Mouse (Mus musculus): ENCODE data around the gene Fkbp15. TPM values are rescaled to one million over a fixed set of nuclear protein-coding genes. Genes with fewer than 3 reads are reported as not detected.

Gene Fkbp15
- total RNA-seq, 2 experiments from 2014 or later: 14.4 to 15.9 TPM

GRCm38 (mm10) chr4:62331977-62332376 lies 28.4 kb downstream of the Fkbp15 start:
- intact Hi-C loops (cut with DNase I; ENCODE audit: low total_unique reads): no loop called here
- no peak for DNase-seq

GRCm38 (mm10) chr4:62328941-62329660 lies 31.2 kb downstream of the Fkbp15 start:
- DNase-seq: no peak
- intact Hi-C loops (cut with DNase I; ENCODE audit: low total_unique reads): no loop called here

- intact Hi-C loops (cut with DNase I; ENCODE audit: low total_unique reads): no loop called here
Observed at GRCm38 (mm10) chr4:62326111-62326510, 34.2 kb downstream of the Fkbp15 start.

GRCm38 (mm10) chr4:62322684-62323083 lies 37.7 kb downstream of the Fkbp15 start:
- intact Hi-C loops (cut with DNase I; ENCODE audit: low total_unique reads): no loop called here
- no peak for DNase-seq

More at GRCm38 (mm10) chr4:62326111-62326510, 34.2 kb downstream of the Fkbp15 start:
- DNase-seq: no peak

- intact Hi-C loops (cut with DNase I; ENCODE audit: low total_unique reads): no loop called here
- no peak for DNase-seq
Observed at GRCm38 (mm10) chr4:62318294-62318693, 42.1 kb downstream of the Fkbp15 start.

GRCm38 (mm10) chr4:62316456-62316855 lies 43.9 kb downstream of the Fkbp15 start:
- intact Hi-C loops (cut with DNase I; ENCODE audit: low total_unique reads): no loop called here
- DNase-seq: no peak

- DNase-seq: no peak
- intact Hi-C loops (cut with DNase I; ENCODE audit: low total_unique reads): no loop called here
Observed at GRCm38 (mm10) chr4:62314516-62314915, 45.8 kb downstream of the Fkbp15 start.

GRCm38 (mm10) chr4:62313641-62314211 lies 46.6 kb downstream of the Fkbp15 start:
- DNase-seq: no peak
- intact Hi-C loops (cut with DNase I; ENCODE audit: low total_unique reads): no loop called here

- DNase-seq: no peak
- intact Hi-C loops (cut with DNase I; ENCODE audit: low total_unique reads): no loop called here
Observed at GRCm38 (mm10) chr4:62312821-62313220, 47.5 kb downstream of the Fkbp15 start.

- DNase-seq: no peak
- intact Hi-C loops (cut with DNase I; ENCODE audit: low total_unique reads): no loop called here
Observed at GRCm38 (mm10) chr4:62308406-62308805, 51.9 kb downstream of the Fkbp15 start.

GRCm38 (mm10) chr4:62306840-62307239 lies 53.5 kb downstream of the Fkbp15 start:
- intact Hi-C loops (cut with DNase I; ENCODE audit: low total_unique reads): no loop called here
- no peak for DNase-seq

GRCm38 (mm10) chr4:62306301-62306700 lies 54.0 kb downstream of the Fkbp15 start:
- no peak for DNase-seq
- intact Hi-C loops (cut with DNase I; ENCODE audit: low total_unique reads): no loop called here

- DNase-seq: no peak
- intact Hi-C loops (cut with DNase I; ENCODE audit: low total_unique reads): no loop called here
Observed at GRCm38 (mm10) chr4:62303288-62303687, 57.1 kb downstream of the Fkbp15 start.

- intact Hi-C loops (cut with DNase I; ENCODE audit: low total_unique reads): no loop called here
- DNase-seq: no peak
Observed at GRCm38 (mm10) chr4:62302795-62303194, 57.6 kb downstream of the Fkbp15 start.

- intact Hi-C loops (cut with DNase I; ENCODE audit: low total_unique reads): no loop called here
- no peak for DNase-seq
Observed at GRCm38 (mm10) chr4:62300001-62300400, 60.3 kb downstream of the Fkbp15 start.

- no peak for DNase-seq
Observed at GRCm38 (mm10) chr4:62297280-62298130, 62.8 kb downstream of the Fkbp15 start.

GRCm38 (mm10) chr4:62294741-62295140 lies 65.6 kb downstream of the Fkbp15 start:
- intact Hi-C loops (cut with DNase I; ENCODE audit: low total_unique reads): no loop called here
- DNase-seq: no peak

More at GRCm38 (mm10) chr4:62297280-62298130, 62.8 kb downstream of the Fkbp15 start:
- intact Hi-C loops (cut with DNase I; ENCODE audit: low total_unique reads): no loop called here

GRCm38 (mm10) chr4:62293219-62293861 lies 67.0 kb downstream of the Fkbp15 start:
- no peak for DNase-seq
- intact Hi-C loops (cut with DNase I; ENCODE audit: low total_unique reads): no loop called here

GRCm38 (mm10) chr4:62292461-62293180 lies 67.7 kb downstream of the Fkbp15 start:
- intact Hi-C loops (cut with DNase I; ENCODE audit: low total_unique reads): no loop called here
- no peak for DNase-seq
